Mouse (Mus musculus): ENCODE data around the gene Ube2f. TPM values are rescaled to one million over a fixed set of nuclear protein-coding genes. Genes with fewer than 3 reads are reported as not detected.

The Ube2f gene
- polyA plus RNA-seq, 1 experiment from 2014 or later: 70.3 TPM

Other genes starting within 250 kb of the Ube2f start
- gene Rbm44, start 105.2 kb upstream of the Ube2f start, polyA plus RNA-seq (2015; fragmentation: Nextera tagmentation; extraction: Ambion mirVana): 0.14 and 0.17 TPM in 2 replicates
- 3.2 and 3.3 TPM in 2 replicates for gene Ramp1, start 70.5 kb upstream of the Ube2f start, polyA plus RNA-seq (2015; fragmentation: Nextera tagmentation; extraction: Ambion mirVana)
- gene Scly, start 48.0 kb downstream of the Ube2f start, polyA plus RNA-seq (2015; fragmentation: Nextera tagmentation; extraction: Ambion mirVana): 7.9 and 9.1 TPM in 2 replicates
- gene Espnl, start 71.8 kb downstream of the Ube2f start, polyA plus RNA-seq (2015; fragmentation: Nextera tagmentation; extraction: Ambion mirVana): 0.06 and 0.10 TPM in 2 replicates
- 0.08 TPM in 1 of 2 replicates, not detected in the other for gene Klhl30, start 100.7 kb downstream of the Ube2f start, polyA plus RNA-seq (2015; fragmentation: Nextera tagmentation; extraction: Ambion mirVana)
- gene Erfe, start 116.1 kb downstream of the Ube2f start, polyA plus RNA-seq (2015; fragmentation: Nextera tagmentation; extraction: Ambion mirVana): 0.20 TPM in 2 replicates
- 167 and 177 TPM in 2 replicates for gene Ilkap, start 148.5 kb downstream of the Ube2f start, polyA plus RNA-seq (2015; fragmentation: Nextera tagmentation; extraction: Ambion mirVana)
- 260 and 267 TPM in 2 replicates for gene Hes6, start 163.7 kb downstream of the Ube2f start, polyA plus RNA-seq (2015; fragmentation: Nextera tagmentation; extraction: Ambion mirVana)
- 4.5 and 5.4 TPM in 2 replicates for gene Per2, start 209.0 kb downstream of the Ube2f start, polyA plus RNA-seq (2015; fragmentation: Nextera tagmentation; extraction: Ambion mirVana)
- gene Traf3ip1, start 244.3 kb downstream of the Ube2f start, polyA plus RNA-seq (2015; fragmentation: Nextera tagmentation; extraction: Ambion mirVana): 9.5 and 10.6 TPM in 2 replicates